Mouse (Mus musculus) left cerebral cortex, adult 2 months (tissue): ENCODE results near the gene Ttc28. TPM values are rescaled to one million over a fixed set of nuclear protein-coding genes. Genes with fewer than 3 reads are reported as not detected.
A peak's percentile ranks its signal among the peaks of the same experiment; 100 is the strongest.

Source experiments
- DNase-seq, 2 experiments: peaks; one replicate each; pipeline ENCODE4 v3.0.0; 2021 to 2022; ENCODE audit warnings: low spot score in 2 of 2, mixed read lengths in 1 of 2; ENCODE audit errors: extremely low spot score in 1 of 2
- H3K27ac ChIP-seq: fragments of 200-600 bp; 2 replicates; pipeline ENCODE4 v1.8.1; 2022
- H3K4me3 ChIP-seq: fragments of 200-600 bp; 2 replicates; pipeline ENCODE4 v1.8.1; 2022
- CTCF ChIP-seq: fragments of 200-600 bp; IDR thresholded peaks from 2 replicates; pipeline ENCODE4 v1.8.1; 2022; ENCODE audit warnings: antibody characterized with exemption, mild to moderate bottlenecking, moderate library complexity
- intact Hi-C: fragments of 180-260 bp; cut with DNase I; formaldehyde crosslinking; loops from one replicate; pipeline ENCODE4 v1.15.1; 2025
- total RNA-seq, 2 experiments: library from RNA; stranded (reverse); gene quantifications; 2 replicates each; pipeline ENCODE4 v1.2.3; 2021

Ttc28 gene
- total RNA-seq, 2 experiments from 2014 or later, result 12.0 to 12.8 TPM

GRCm38 (mm10) chr5:111284420-111285175 lies 405.0 kb downstream of the Ttc28 start:
- no peak for TF ChIP-seq CTCF
- Histone ChIP-seq H3K4me3 (no peak overlapping the region), H3K27ac (no peak overlapping the region)
- intact Hi-C loops, result no loop called here
- no peak for DNase-seq

- H3K27ac ChIP-seq, result no peak overlapping the region
- no peak for DNase-seq
- intact Hi-C loops, result no loop called here
- no peak for TF ChIP-seq CTCF
- H3K4me3 ChIP-seq, result no peak overlapping the region
Measured at GRCm38 (mm10) chr5:111287571-111287970, 408.0 kb downstream of the Ttc28 start.

- no peak for DNase-seq
- Histone ChIP-seq H3K4me3 (no peak overlapping the region), H3K27ac (no peak overlapping the region)
- no peak for TF ChIP-seq CTCF
- intact Hi-C loops, result no loop called here
Measured at GRCm38 (mm10) chr5:111288486-111288885, 408.9 kb downstream of the Ttc28 start.

GRCm38 (mm10) chr5:111290071-111290470 lies 410.5 kb downstream of the Ttc28 start:
- H3K27ac ChIP-seq, result peak overlapping the region; percentile 47
- intact Hi-C loops, result no loop called here
- no peak for TF ChIP-seq CTCF
- DNase-seq, result no peak
- no peak overlapping the region for H3K4me3 ChIP-seq

- intact Hi-C loops, result no loop called here
- peak overlapping the region; percentile 75 for H3K27ac ChIP-seq
Measured at GRCm38 (mm10) chr5:111291639-111292038, 412.0 kb downstream of the Ttc28 start.

GRCm38 (mm10) chr5:111297801-111298200 lies 418.2 kb downstream of the Ttc28 start:
- Histone ChIP-seq H3K27ac (no peak overlapping the region), H3K4me3 (no peak overlapping the region)
- TF ChIP-seq CTCF, result no peak
- intact Hi-C loops, result no loop called here
- DNase-seq, result no peak

More at GRCm38 (mm10) chr5:111291639-111292038, 412.0 kb downstream of the Ttc28 start:
- TF ChIP-seq CTCF, result no peak; the same call in 1 of the 2 replicates
- peak overlapping the region; percentile 38 for H3K4me3 ChIP-seq
- DNase-seq, result peak; percentile 64 to 67

GRCm38 (mm10) chr5:111298706-111299105 lies 419.1 kb downstream of the Ttc28 start:
- no peak for DNase-seq
- H3K4me3 ChIP-seq, result no peak overlapping the region
- no peak overlapping the region for H3K27ac ChIP-seq
- TF ChIP-seq CTCF, result no peak
- intact Hi-C loops, result no loop called here

- no peak overlapping the region for H3K4me3 ChIP-seq
- DNase-seq, result no peak
- no peak overlapping the region for H3K27ac ChIP-seq
- intact Hi-C loops, result no loop called here
- TF ChIP-seq CTCF, result no peak
Measured at GRCm38 (mm10) chr5:111300776-111301175, 421.2 kb downstream of the Ttc28 start.

- Histone ChIP-seq H3K4me3 (no peak overlapping the region), H3K27ac (no peak overlapping the region)
- TF ChIP-seq CTCF, result no peak
- DNase-seq, result no peak
- intact Hi-C loops, result no loop called here
Measured at GRCm38 (mm10) chr5:111301736-111302135, 422.1 kb downstream of the Ttc28 start.

GRCm38 (mm10) chr5:111304730-111305129 lies 425.1 kb downstream of the Ttc28 start:
- H3K27ac ChIP-seq, result no peak overlapping the region
- H3K4me3 ChIP-seq, result no peak overlapping the region
- no peak for DNase-seq
- peak; percentile 27 for TF ChIP-seq CTCF
- intact Hi-C loops, result no loop called here

GRCm38 (mm10) chr5:111310185-111310584 lies 430.6 kb downstream of the Ttc28 start:
- no peak overlapping the region for H3K4me3 ChIP-seq
- no peak overlapping the region for H3K27ac ChIP-seq
- intact Hi-C loops, result no loop called here
- TF ChIP-seq CTCF, result no peak
- no peak for DNase-seq

- Histone ChIP-seq H3K4me3 (no peak overlapping the region), H3K27ac (no peak overlapping the region)
- no peak for TF ChIP-seq CTCF
- no peak for DNase-seq
- intact Hi-C loops, result no loop called here
Measured at GRCm38 (mm10) chr5:111313833-111314232, 434.2 kb downstream of the Ttc28 start.

- Histone ChIP-seq H3K27ac (no peak overlapping the region), H3K4me3 (no peak overlapping the region)
- no peak for DNase-seq
- intact Hi-C loops, result no loop called here
- no peak for TF ChIP-seq CTCF
Measured at GRCm38 (mm10) chr5:111315061-111315460, 435.5 kb downstream of the Ttc28 start.
